Mouse (Mus musculus) brain, embryonic 14.5 days (tissue): ENCODE measurements around the gene Bmf. TPM values are rescaled to one million over a fixed set of nuclear protein-coding genes. Genes with fewer than 3 reads are reported as not detected.
A peak's percentile ranks its signal among the peaks of the same experiment; 100 is the strongest.

ENCODE experiments used
- DNase-seq: peaks from one replicate; pipeline ENCODE4 v3.0.0-alpha.2; 2011; ENCODE audit warnings: low read depth
- CTCF ChIP-seq: fragments of 200-500 bp; IDR thresholded peaks from 2 replicates; pipeline ENCODE4 v1.5.1; 2012; ENCODE audit warnings: inconsistent platforms, mild to moderate bottlenecking, moderate library complexity, borderline replicate concordance; ENCODE audit not compliant: insufficient read depth, insufficient read length; ENCODE audit errors: extremely low read depth
- POLR2A ChIP-seq: fragments of 200-500 bp; IDR thresholded peaks from 2 replicates; pipeline ENCODE4 v1.6.1; 2012; ENCODE audit warnings: mild to moderate bottlenecking, inconsistent platforms, borderline replicate concordance; ENCODE audit not compliant: poor library complexity, insufficient read depth, insufficient read length, severe bottlenecking; ENCODE audit errors: extremely low read depth
- polyA plus RNA-seq: library from polyadenylated mRNA; depleted of rRNA; stranded (reverse); fragments of >200 nt; gene quantifications from 2 replicates; pipeline ENCODE4 v1.2.3, GENCODE M21; 2012

Bmf gene
- polyA plus RNA-seq, 1 experiment = 13.7 TPM

DNA sequence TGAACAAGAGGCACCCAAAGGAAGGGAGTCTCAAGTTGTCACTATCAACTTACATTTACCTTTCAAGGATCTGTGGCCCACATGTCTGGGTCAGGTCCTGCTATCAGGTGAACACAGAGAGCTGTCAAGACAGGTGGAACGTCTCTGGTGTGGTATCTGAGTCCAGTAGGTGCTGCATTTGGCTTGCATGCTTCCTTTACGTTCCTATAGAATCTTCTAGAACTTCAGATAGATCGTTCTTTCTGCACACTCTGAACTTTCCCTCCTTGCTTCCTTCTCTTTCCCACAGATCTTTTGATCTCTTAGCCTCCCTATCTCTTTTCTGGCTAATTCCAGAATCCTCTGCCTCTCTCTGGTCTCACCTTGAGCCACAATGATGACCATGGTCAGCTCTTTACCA, 8.9 kb upstream of the Bmf start:
- TF ChIP-seq CTCF (no peak), POLR2A (no peak)
- DNase-seq = no peak

DNA sequence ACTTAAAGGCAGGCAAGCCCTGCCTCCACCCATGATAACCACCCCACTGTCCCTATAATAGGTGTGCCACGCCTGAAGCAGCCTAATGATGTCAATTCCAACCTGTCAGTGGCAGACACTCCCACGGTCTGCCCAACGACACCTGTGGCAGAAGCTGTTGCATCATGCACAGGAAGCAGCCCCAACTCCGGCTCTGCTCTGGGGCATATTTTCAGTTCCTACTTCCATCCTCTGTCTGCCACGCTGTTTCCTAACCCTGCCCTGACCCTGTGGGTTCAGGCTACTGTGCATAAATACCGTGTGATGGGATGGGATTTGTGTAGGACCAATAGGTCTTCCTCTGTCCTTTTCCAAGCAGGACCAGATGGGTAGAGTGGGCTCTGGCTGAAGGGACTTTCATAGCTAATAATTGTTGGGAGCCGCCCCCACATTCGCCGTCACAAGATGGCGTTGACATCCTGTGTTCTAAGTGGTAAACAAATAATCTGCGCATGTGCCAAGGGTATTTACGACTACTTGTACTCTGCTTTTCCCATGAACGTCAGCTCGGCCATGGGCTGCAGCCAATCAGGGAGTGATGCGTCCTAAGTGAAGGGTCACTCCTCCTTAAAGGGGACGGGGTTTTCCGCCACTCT, 5.0 kb upstream of the Bmf start:
- DNase-seq = peak; percentile 59

- no peak for DNase-seq
- no peak for TF ChIP-seq CTCF
- TF ChIP-seq POLR2A = no peak
Observed at GRCm38 (mm10) chr2:118551606-118552005, 2.1 kb upstream of the Bmf start.

GRCm38 (mm10) chr2:118548421-118549221, 866 bp downstream of the Bmf start:
- no peak for DNase-seq

DNA sequence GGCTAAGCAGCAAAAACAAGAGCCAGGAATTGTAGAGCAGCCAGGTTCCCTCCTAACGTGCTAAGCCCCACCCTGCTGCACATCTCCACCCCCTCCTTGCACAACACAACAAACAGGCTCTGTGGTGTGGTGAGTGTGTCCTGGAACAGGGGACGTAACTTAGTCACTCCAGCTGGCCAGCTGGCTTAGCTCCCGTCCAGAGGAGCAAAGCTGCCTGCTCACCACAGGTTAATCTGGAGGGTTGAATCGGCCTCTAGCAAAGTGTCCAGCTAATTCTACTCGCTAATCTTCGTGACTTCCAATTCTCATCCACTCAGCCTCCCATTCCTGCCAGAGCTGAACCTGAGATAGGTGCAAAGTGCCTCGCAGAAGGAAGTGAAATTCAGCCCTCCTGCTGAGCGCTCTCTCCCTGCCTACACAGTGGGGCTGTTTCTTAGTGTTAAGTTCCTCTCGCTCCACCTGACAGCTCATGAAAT, 1.9 kb downstream of the Bmf start:
- no peak for DNase-seq
- TF ChIP-seq CTCF = no peak
- TF ChIP-seq POLR2A = no peak

More at GRCm38 (mm10) chr2:118548421-118549221, 866 bp downstream of the Bmf start:
- no peak for TF ChIP-seq POLR2A
- peak; percentile 23; the same call in 1 of the 2 replicates for TF ChIP-seq CTCF

DNA sequence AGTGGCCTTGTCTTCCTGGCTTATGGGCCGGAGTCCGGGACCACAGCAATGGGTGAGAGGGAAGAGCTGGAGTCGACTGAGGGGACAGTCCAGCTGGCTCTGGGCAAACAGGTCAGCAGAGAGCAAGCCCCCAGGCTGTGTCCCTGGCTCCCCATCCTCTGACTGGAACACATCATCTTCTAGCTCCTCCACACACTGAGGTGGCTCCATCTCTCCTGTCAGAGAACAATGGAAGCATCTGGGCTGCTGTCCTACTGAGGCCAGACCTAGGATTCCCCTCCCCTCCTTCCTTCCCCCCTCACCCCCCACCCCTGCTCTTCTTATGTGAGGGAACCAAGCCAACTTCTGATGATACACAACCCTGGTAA, 2.7 kb downstream of the Bmf start:
- no peak for DNase-seq
- TF ChIP-seq POLR2A (no peak), CTCF (no peak)

DNA sequence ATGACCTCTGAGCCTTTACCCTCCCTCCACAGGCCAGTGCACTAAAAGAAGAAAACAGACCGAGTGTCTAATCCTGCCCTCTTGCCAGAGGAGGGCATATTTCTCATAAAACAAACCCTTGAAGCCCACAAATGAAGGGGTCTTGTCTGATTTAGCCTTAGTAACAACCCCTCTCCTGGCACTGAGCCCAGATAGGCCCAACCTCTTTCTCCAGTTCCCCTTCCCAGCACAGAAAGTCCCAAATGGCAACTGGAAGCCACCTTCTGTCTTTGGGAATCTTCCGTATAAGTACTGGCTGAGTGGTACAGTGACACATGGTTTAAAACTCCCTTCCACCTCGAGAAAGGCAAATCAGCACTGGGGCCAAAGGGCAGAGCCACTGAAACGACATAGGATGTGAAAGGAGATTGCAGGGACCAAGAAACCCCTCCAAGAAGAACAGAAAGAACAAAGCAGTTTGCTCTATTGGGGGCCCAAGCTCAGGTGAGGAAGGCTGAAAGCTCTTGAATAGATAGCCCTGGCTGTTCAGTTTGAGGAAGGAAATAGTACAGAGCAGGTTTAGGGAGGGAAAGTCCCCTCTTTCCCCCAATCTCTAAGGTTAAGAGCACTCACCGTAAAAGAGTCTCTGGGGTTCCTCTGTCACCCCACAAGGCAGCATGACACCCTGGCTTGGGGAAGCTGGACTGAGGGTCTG, 3.2 kb downstream of the Bmf start:
- peak; percentile 38 for DNase-seq
- TF ChIP-seq POLR2A = no peak
- no peak for TF ChIP-seq CTCF

DNA sequence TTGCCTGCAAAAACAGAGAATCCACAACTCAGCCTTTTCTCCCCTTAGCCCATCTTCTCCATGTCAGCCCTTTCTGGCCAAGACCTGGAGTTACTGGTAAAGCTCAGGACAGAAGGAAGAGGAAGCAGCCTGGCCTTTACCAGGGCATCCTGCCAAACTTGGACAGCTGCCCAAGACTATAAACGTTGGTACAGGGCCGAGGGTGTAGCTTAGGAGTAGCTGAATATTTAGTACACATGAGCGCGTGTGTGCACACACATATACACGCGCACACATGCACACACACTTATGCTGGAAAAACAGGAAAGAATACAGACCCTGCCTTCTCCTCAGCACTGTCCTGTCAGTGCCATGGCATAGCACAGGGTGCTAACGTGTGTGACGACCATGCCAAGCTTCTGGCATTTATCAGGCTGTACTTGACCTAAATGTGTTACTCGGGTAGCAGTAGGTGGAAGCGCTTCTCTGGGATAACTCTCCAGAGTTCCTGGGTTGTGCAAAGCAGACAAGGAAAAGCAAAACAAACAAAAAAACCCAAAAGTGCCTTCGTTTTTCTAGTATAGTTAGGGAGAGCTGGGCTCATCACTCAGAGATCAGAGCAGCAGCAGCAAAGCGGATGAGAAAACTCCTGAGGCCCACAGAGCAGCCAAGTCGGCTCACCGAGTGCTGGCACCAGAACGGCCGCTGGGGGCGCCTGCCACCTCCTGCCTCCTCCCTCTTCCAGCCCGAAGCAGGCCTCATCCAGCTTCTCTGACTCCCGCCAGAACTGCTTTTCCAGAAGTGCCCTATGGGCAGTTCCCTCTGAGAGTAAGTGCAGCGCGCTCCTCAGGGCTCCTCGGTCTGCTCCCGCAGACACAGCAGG, 4.0 kb downstream of the Bmf start:
- peak; percentile 95 for TF ChIP-seq CTCF
- TF ChIP-seq POLR2A = no peak
- DNase-seq = peak; percentile 94

DNA sequence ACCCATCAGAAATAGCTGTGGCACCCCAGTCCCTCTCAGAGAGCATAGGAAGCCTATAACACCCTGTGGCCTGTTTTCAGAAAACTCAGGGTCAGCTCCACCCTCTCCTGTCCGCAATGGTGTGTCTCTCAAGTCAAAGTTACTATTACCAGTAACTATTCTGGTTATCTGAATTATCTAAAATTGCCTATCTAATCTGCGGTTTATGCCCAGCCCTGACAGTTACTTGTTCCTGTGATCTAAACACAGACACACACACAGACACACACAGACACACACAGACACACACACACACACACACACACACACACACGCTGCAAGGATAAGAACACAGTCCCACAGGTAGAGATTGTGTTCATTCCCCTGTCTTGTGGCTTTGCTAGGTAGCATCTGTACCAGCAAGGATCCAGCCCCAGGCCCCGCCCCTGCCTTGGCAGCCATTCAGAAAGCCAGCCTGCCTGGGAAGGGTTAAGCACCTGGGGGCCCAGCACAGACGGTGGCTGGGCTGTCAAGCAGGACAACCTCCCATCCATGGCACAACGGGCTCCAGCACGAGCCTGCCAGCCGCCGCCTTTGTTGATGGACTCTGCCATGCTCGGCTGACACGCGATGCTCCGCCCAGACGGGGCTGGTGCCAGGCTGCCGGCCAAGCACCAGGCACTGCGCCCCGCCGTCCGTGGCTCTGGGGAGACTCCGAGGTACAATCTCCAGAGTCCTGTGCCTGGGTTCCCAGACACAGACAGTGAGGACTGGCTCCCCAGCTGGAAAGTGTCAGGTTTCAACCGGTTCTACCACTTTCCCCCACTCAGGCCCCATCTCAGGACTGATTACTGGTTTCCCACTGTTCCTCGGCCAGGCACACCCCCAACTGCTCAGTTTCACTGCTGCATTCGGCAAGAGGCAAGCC, 5.3 kb downstream of the Bmf start:
- peak; percentile 95 for DNase-seq
- TF ChIP-seq CTCF = no peak

- DNase-seq = no peak
Observed at GRCm38 (mm10) chr2:118542971-118543573, 6.4 kb downstream of the Bmf start.

More at GRCm38 (mm10) chr2:118542971-118543573, 6.4 kb downstream of the Bmf start:
- TF ChIP-seq CTCF (peak; percentile 25; the same call in 1 of the 2 replicates), POLR2A (no peak)
